Mouse (Mus musculus): ENCODE measurements around the gene Dusp1. TPM values are rescaled to one million over a fixed set of nuclear protein-coding genes. Genes with fewer than 3 reads are reported as not detected.

Gene Dusp1
- polyA plus RNA-seq, 1 experiment, result 19.7 TPM

GRCm38 (mm10) chr17:26578771-26579170 lies 16.8 kb upstream of the Dusp1 start:
- TF ChIP-seq CTCF (IDR thresholded peaks at IDR 0.05; ENCODE audit: control insufficient read depth, insufficient read depth, insufficient replicate concordance, low read depth, low read length) (no peak), POLR2A (IDR thresholded peaks at IDR 0.05; ENCODE audit: control insufficient read depth, low read depth, low read length) (no peak)
- peaks cover 8% of the 10 kb centered on the region for H3K4me1 ChIP-seq (ENCODE audit: control insufficient read depth, insufficient read depth, low read length)
- no peaks in the 10 kb centered on the region for H3K36me3 ChIP-seq (ENCODE audit: control insufficient read depth, insufficient read depth, low read length)
- no peak overlapping the region for H3K4me3 ChIP-seq (ENCODE audit: control insufficient read depth, low read depth, low read length)
- H3K27me3 ChIP-seq (ENCODE audit: control insufficient read depth, insufficient read depth, low read length), result no peaks in the 10 kb centered on the region
- no peak overlapping the region for H3K27ac ChIP-seq (ENCODE audit: control insufficient read depth, insufficient read depth, low read depth, low read length)

- Histone ChIP-seq H3K36me3 (ENCODE audit: control insufficient read depth, insufficient read depth, low read length) (no peaks in the 10 kb centered on the region), H3K27me3 (ENCODE audit: control insufficient read depth, insufficient read depth, low read length) (no peaks in the 10 kb centered on the region), H3K4me3 (ENCODE audit: control insufficient read depth, low read depth, low read length) (no peak overlapping the region), H3K4me1 (ENCODE audit: control insufficient read depth, insufficient read depth, low read length) (peaks cover 7% of the 10 kb centered on the region), H3K27ac (ENCODE audit: control insufficient read depth, insufficient read depth, low read depth, low read length) (no peak overlapping the region)
- TF ChIP-seq POLR2A (IDR thresholded peaks at IDR 0.05; ENCODE audit: control insufficient read depth, low read depth, low read length) (no peak), CTCF (IDR thresholded peaks at IDR 0.05; ENCODE audit: control insufficient read depth, insufficient read depth, insufficient replicate concordance, low read depth, low read length) (no peak)
Observed at GRCm38 (mm10) chr17:26578162-26578561, 16.2 kb upstream of the Dusp1 start.

GRCm38 (mm10) chr17:26577309-26577708 lies 15.4 kb upstream of the Dusp1 start:
- TF ChIP-seq CTCF (IDR thresholded peaks at IDR 0.05; ENCODE audit: control insufficient read depth, insufficient read depth, insufficient replicate concordance, low read depth, low read length) (no peak), POLR2A (IDR thresholded peaks at IDR 0.05; ENCODE audit: control insufficient read depth, low read depth, low read length) (no peak)
- H3K4me3 ChIP-seq (ENCODE audit: control insufficient read depth, low read depth, low read length), result no peak overlapping the region
- no peaks in the 10 kb centered on the region for H3K27me3 ChIP-seq (ENCODE audit: control insufficient read depth, insufficient read depth, low read length)
- H3K36me3 ChIP-seq (ENCODE audit: control insufficient read depth, insufficient read depth, low read length), result no peaks in the 10 kb centered on the region
- no peak overlapping the region for H3K27ac ChIP-seq (ENCODE audit: control insufficient read depth, insufficient read depth, low read depth, low read length)
- H3K4me1 ChIP-seq (ENCODE audit: control insufficient read depth, insufficient read depth, low read length), result no peaks in the 10 kb centered on the region; the same call in 1 of the 2 replicates

GRCm38 (mm10) chr17:26576833-26577232 lies 14.9 kb upstream of the Dusp1 start:
- no peak for TF ChIP-seq POLR2A (IDR thresholded peaks at IDR 0.05; ENCODE audit: control insufficient read depth, low read depth, low read length)
- TF ChIP-seq CTCF (IDR thresholded peaks at IDR 0.05; ENCODE audit: control insufficient read depth, insufficient read depth, insufficient replicate concordance, low read depth, low read length), result no peak
- Histone ChIP-seq H3K4me3 (ENCODE audit: control insufficient read depth, low read depth, low read length) (no peak overlapping the region), H3K4me1 (ENCODE audit: control insufficient read depth, insufficient read depth, low read length) (no peaks in the 10 kb centered on the region; the same call in 1 of the 2 replicates), H3K27me3 (ENCODE audit: control insufficient read depth, insufficient read depth, low read length) (no peaks in the 10 kb centered on the region), H3K27ac (ENCODE audit: control insufficient read depth, insufficient read depth, low read depth, low read length) (no peak overlapping the region), H3K36me3 (ENCODE audit: control insufficient read depth, insufficient read depth, low read length) (no peaks in the 10 kb centered on the region)

GRCm38 (mm10) chr17:26575786-26576690 lies 14.1 kb upstream of the Dusp1 start:
- Histone ChIP-seq H3K4me3 (ENCODE audit: control insufficient read depth, low read depth, low read length) (no peak overlapping the region), H3K36me3 (ENCODE audit: control insufficient read depth, insufficient read depth, low read length) (no peaks in the 10 kb centered on the region), H3K27ac (ENCODE audit: control insufficient read depth, insufficient read depth, low read depth, low read length) (no peak overlapping the region), H3K27me3 (ENCODE audit: control insufficient read depth, insufficient read depth, low read length) (no peaks in the 10 kb centered on the region), H3K4me1 (ENCODE audit: control insufficient read depth, insufficient read depth, low read length) (no peaks in the 10 kb centered on the region; the same call in 1 of the 2 replicates)
- TF ChIP-seq CTCF (IDR thresholded peaks at IDR 0.05; ENCODE audit: control insufficient read depth, insufficient read depth, insufficient replicate concordance, low read depth, low read length), result no peak
- no peak for TF ChIP-seq POLR2A (IDR thresholded peaks at IDR 0.05; ENCODE audit: control insufficient read depth, low read depth, low read length)

GRCm38 (mm10) chr17:26574701-26575100 lies 12.8 kb upstream of the Dusp1 start:
- Histone ChIP-seq H3K27ac (ENCODE audit: control insufficient read depth, insufficient read depth, low read depth, low read length) (no peak overlapping the region), H3K36me3 (ENCODE audit: control insufficient read depth, insufficient read depth, low read length) (no peaks in the 10 kb centered on the region), H3K4me3 (ENCODE audit: control insufficient read depth, low read depth, low read length) (no peak overlapping the region), H3K4me1 (ENCODE audit: control insufficient read depth, insufficient read depth, low read length) (no peaks in the 10 kb centered on the region; the same call in 1 of the 2 replicates), H3K27me3 (ENCODE audit: control insufficient read depth, insufficient read depth, low read length) (no peaks in the 10 kb centered on the region)
- TF ChIP-seq POLR2A (IDR thresholded peaks at IDR 0.05; ENCODE audit: control insufficient read depth, low read depth, low read length), result no peak
- no peak for TF ChIP-seq CTCF (IDR thresholded peaks at IDR 0.05; ENCODE audit: control insufficient read depth, insufficient read depth, insufficient replicate concordance, low read depth, low read length)

- H3K4me1 ChIP-seq (ENCODE audit: control insufficient read depth, insufficient read depth, low read length), result no peaks in the 10 kb centered on the region; the same call in 1 of the 2 replicates
- H3K27me3 ChIP-seq (ENCODE audit: control insufficient read depth, insufficient read depth, low read length), result no peaks in the 10 kb centered on the region
- H3K27ac ChIP-seq (ENCODE audit: control insufficient read depth, insufficient read depth, low read depth, low read length), result no peak overlapping the region
- H3K36me3 ChIP-seq (ENCODE audit: control insufficient read depth, insufficient read depth, low read length), result no peaks in the 10 kb centered on the region
- H3K4me3 ChIP-seq (ENCODE audit: control insufficient read depth, low read depth, low read length), result no peak overlapping the region
- no peak for TF ChIP-seq POLR2A (IDR thresholded peaks at IDR 0.05; ENCODE audit: control insufficient read depth, low read depth, low read length)
- TF ChIP-seq CTCF (IDR thresholded peaks at IDR 0.05; ENCODE audit: control insufficient read depth, insufficient read depth, insufficient replicate concordance, low read depth, low read length), result no peak
Observed at GRCm38 (mm10) chr17:26574118-26574517, 12.2 kb upstream of the Dusp1 start.
